Mouse (Mus musculus): Measurements from ENCODE around the gene Grip1.

Gene Grip1

DNA sequence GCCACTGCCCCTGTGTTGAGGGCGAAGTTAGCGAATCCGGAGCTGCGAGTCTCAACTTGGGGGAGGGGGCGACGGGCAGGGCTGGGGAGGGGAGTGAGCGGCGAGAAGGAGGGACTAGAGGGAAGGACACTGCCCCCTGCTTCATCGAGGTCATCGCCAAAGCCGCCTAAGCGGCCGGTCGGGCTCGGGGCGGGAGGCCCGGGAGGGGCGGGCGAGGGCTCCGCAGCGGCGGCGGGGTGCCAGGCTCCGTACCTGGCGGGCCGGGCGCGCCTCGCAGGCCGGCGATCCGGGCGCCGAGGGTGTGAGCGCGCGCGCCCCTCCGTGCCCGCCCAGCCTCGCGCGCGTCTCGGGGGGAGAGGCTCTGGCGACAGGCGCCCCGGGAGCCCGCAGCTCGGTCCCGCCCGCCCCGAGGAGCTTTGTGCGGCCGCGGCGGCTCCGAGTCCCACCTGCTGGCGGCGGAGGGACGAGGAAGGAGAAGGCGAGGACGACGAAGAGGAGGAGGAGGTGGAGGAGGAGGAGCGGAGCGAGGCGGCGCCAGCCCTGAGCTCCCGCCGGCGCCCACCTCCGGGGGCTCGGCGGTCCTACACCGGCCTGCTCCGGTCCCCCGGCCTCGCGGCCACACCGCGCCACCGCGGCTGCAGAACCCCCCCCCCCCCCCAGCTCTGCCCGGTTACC is at the start of gene Grip1:
Grip1 (plus strand) TSS at position 400 of the 675 bp plus-strand sequence.
- DNase-seq (ENCODE audit: low spot score in 2 of 2) = no peak

GRCm38 (mm10) chr10:119405103-119405502 is 48.5 kb upstream of the Grip1 start:
- no peak for DNase-seq (ENCODE audit: low spot score in 2 of 2)

GRCm38 (mm10) chr10:119405612-119406011 is 48.0 kb upstream of the Grip1 start:
- no peak for DNase-seq (ENCODE audit: low spot score in 2 of 2)

DNA sequence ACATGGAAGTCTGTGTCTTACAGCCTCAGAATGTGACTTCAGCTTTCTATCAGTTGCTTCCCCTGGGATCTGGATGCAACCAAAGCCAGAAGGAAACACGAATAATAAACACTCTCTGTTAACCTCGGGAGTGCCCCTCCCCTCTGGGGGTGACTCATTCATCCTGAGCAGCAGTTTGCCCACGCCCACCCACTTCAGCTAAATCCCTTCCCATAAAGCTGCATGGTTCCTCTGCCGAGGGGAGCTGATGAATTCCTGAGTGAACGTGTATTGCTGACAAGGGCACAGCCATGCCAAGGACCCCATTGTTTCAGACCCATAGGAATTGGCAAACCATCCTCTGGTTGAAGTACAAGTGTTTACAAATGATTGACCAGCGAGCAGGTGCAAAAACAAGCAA is 45.3 kb upstream of the Grip1 start:
- DNase-seq (ENCODE audit: low spot score in 2 of 2) = peak in 1 of 2 experiments; percentile 2

- DNase-seq (ENCODE audit: low spot score in 2 of 2) = no peak
Observed at GRCm38 (mm10) chr10:119413238-119413637, 40.4 kb upstream of the Grip1 start.

- DNase-seq (ENCODE audit: low spot score in 2 of 2) = no peak
Observed at GRCm38 (mm10) chr10:119415106-119415505, 38.5 kb upstream of the Grip1 start.

GRCm38 (mm10) chr10:119421418-119421817 is 32.2 kb upstream of the Grip1 start:
- no peak for DNase-seq (ENCODE audit: low spot score in 2 of 2)

- no peak for DNase-seq (ENCODE audit: low spot score in 2 of 2)
Observed at GRCm38 (mm10) chr10:119423821-119424534, 29.7 kb upstream of the Grip1 start.

GRCm38 (mm10) chr10:119427653-119428052 is 26.0 kb upstream of the Grip1 start:
- DNase-seq (ENCODE audit: low spot score in 2 of 2) = no peak

GRCm38 (mm10) chr10:119428106-119428505 is 25.5 kb upstream of the Grip1 start:
- DNase-seq (ENCODE audit: low spot score in 2 of 2) = no peak

DNA sequence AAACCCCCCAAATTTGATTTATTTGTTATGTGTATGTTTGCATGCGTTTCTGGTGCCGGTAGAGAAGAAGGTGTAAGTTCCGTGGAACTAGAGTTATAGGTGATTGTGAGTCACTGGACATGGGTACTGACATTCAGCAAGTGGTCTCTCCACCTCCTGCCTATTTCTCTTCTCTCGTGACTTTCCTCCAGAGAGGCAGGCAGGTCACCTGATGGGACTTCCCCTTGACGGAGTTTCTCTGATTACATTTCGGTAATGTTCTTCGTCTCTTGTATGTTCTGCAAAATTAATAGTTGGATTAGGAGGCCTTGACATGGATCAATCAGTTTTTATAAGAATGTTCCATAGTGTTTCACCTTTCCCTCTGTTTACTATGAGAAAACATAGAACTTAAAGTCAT is 23.4 kb upstream of the Grip1 start:
- DNase-seq (ENCODE audit: low spot score in 2 of 2) = no peak

DNA sequence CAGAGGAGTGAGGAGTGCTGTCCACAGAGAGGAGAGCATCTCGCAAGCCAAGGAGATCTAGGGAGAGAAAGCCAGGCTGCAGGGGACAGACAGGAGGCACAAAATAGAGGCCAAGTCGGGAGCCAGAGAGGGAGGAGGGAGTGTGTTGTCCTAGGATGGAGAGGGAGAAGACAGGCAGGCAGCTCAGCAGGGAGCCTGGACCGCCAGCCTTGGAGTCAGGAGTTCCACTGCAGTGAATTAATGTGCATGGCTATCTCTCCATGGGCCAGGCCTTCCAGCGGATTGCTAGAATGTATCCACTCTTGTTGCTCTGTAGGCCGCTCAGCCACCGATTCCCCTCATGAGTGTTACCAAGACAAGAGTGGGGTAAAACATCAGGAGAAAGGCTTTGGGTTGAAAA is 21.8 kb upstream of the Grip1 start:
- DNase-seq (ENCODE audit: low spot score in 2 of 2) = no peak

- no peak for DNase-seq (ENCODE audit: low spot score in 2 of 2)
Observed at GRCm38 (mm10) chr10:119435818-119436217, 17.8 kb upstream of the Grip1 start.

DNA sequence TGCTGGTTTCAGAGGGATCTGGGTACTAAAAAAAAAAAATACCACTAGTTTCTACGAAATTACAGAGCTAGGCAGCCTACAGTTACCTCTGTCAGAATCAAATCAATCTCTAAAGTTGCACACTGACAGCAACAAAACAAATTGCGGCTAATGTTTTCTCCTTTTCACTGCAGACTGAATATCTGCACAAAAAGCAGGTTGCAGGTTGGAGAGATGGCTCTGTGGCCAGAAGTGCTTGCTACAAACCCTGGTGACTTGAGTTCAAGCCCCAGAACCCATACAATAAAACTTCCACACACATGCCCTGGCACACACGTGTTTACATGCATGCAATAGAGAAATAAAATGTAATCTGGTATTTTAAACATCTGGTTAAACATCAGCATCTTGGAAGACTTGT is 16.3 kb upstream of the Grip1 start:
- no peak for DNase-seq (ENCODE audit: low spot score in 2 of 2)

- no peak for DNase-seq (ENCODE audit: low spot score in 2 of 2)
Observed at GRCm38 (mm10) chr10:119441743-119442142, 11.9 kb upstream of the Grip1 start.

DNA sequence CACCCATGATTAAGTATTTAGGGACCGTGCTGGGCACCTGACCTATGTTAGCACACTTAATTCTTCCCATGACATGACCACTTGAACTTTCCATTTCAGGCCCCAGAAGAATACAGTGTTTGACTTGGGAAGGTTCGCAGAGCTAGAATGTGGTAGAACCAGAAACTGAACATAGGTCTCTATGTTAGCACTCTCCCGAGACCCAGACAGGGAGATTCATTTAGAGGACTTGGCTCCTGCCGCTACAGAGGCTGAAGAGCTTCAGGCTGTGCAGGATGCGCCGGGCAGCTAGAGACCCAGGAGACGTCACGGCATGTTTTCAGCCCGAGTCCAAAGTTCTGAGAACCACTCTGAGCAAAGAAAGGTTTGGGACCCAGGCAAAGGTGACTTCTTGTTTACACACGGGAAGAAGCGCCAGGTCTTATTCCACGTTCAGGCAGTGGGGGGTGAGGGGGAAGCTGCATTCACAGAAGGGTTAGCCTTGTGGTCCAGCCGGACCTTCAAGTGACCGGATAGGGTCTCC is 6.2 kb upstream of the Grip1 start:
- DNase-seq (ENCODE audit: low spot score in 2 of 2) = no peak

DNA sequence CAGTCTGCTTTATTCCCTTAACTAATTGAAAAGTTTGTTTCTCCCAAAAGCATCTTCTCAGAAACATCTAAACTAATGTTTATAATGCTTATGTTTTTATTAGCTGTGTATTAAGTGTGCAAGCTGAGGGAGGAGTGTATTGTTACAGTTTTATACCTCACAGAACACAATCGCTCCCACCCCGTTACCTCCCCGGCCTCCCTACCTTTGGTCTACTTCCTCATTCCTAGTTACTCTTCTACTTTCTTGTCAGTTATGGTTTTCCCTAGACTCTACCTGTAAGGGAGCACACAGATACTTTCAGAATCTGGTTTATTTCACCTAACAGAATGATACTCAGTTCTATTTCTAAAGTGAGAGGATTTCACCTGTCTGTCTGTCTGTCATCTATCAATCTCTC is 5.7 kb upstream of the Grip1 start:
- no peak for DNase-seq (ENCODE audit: low spot score in 2 of 2)

- no peak for DNase-seq (ENCODE audit: low spot score in 2 of 2)
Observed at GRCm38 (mm10) chr10:119452698-119453097, 932 bp upstream of the Grip1 start.

- peak in 1 of 2 experiments; percentile 3 for DNase-seq (ENCODE audit: low spot score in 2 of 2)
Observed at GRCm38 (mm10) chr10:119454106-119454667, 557 bp downstream of the Grip1 start.

- DNase-seq (ENCODE audit: low spot score in 2 of 2) = no peak
Observed at GRCm38 (mm10) chr10:119454668-119455542, 1.3 kb downstream of the Grip1 start.

DNA sequence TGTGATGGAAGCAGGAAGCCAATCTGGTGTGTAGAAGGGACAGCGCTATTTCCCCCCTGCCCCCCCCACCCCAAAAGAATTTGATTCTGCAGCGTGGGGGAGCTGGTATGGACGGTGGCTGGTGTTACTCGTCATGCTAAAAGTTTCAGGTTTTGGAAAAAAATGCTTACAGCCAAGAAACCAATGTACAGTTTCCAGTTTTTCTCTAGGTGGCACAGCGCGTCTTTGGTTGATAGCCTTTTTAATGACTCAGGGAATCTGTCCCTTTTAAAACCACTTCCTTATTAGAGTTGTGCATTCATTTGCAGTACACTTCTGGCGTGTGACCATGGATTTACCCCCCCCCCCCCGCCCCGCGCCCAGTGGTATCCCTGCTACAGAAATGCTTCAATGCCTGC is 1.9 kb downstream of the Grip1 start:
- no peak for DNase-seq (ENCODE audit: low spot score in 2 of 2)

DNA sequence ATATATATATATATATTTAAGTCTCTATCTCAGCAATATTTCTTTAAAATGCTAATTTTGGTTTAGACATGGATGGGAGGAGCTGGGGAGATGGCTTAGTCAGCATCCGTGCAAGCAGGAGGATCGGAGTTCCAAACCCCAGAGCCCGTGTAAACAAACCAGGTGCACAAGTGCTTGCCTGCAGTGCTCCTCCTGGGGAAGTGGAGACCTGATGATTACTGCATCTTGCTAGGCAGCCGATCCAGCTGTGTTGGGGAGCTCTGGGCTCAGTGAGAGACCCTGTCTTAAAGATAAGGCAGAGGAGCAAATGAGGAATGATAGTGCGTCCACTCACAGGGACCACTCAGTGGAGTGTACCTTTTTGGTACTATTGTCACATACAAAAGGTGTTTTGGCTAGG is 3.5 kb downstream of the Grip1 start:
- DNase-seq (ENCODE audit: low spot score in 2 of 2) = no peak
